Mouse (Mus musculus) layer of hippocampus, postnatal 36 days (tissue): ENCODE data around the gene Pex6. TPM values are rescaled to one million over a fixed set of nuclear protein-coding genes. Genes with fewer than 3 reads are reported as not detected.
A peak's percentile ranks its signal among the peaks of the same experiment; 100 is the strongest.

Experiments
- DNase-seq, 2 experiments: peaks; one replicate each; pipeline ENCODE4 v3.0.0; 2022
- total RNA-seq, 2 experiments: library from RNA; stranded (reverse); gene quantifications; 2 replicates each; pipeline ENCODE4 v1.2.3; 2021

Pex6 gene
- total RNA-seq, 2 experiments from 2014 or later: 54.6 to 56.6 TPM

DNA sequence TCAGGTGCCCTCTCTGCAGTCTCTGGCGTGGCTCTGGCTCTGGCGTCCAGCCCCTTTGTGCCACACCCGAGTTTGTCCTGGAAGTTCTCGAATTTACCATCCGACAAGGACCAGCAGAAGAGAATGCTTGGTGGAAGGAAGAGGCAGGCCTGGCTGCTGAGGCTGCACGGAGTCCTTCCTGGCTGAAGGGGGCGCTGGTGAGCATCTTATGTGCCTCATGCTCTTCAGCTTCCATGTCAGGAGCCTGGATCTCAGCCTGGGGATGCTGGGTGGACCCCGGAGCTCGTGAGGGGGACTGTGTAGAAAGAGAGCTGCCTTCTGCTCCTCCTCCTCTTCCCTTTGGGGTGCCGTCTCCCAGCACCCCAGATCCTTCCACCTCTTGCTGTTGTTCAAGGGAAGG, 24.9 kb downstream of the Pex6 start:
- no peak for DNase-seq

DNA sequence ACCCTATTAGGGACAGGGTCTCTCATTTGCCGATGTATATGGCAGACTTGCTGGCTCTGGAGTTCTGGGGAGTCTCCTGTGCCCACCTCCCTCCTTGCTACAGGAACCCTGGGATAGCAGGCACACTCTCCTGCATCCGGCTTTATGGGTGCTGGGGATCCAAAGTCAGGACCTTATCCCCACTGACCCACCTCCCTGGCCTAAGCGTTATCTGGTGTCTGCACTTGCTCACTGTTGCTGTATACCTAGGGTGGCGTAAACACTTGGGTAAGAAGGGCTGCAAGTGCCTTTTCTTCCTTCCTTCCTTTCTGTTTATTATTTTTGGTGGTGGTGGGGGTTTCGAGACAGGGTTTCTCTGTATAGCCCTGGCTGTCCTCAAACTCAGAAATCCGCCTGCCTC, 30.0 kb downstream of the Pex6 start:
- DNase-seq: no peak

DNA sequence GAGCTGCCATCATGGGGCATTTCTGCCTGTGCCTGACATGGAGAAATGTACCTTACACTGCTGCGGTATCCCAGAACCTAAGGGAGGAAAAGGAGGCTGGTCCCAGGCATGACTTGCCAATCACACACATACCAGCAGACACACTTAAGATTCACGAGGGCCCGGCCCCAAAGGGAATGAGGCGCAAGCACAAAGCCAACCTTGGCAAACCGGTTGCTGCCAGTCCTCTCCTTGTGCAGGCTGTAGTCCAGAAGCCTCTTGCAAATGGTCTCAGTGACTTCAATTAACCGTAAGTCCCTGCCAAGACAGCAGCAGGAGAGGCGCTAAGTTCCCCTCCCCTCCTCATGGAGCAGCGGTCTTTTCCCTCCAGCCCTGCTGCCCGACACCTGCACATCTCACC, 31.7 kb downstream of the Pex6 start:
- DNase-seq: no peak

DNA sequence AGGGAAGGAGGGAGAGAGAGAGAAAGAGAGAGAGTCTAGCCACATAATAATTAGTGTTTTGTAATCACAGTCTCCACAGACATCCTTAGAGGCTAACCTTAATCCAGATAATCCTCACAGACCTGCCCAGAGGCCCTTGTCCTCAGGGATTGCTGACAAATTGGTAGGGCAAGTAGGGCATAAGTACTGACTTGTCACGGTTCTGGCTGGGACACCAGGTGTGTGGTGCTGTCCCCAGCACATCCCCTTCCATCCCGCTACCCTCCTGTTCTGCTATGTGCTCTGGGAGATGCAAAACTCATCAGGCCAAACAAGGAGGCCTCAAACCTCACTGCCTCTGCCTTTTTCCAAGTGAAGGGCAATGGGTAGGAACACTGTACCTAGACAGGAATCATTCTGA, 34.2 kb downstream of the Pex6 start:
- no peak for DNase-seq

DNA sequence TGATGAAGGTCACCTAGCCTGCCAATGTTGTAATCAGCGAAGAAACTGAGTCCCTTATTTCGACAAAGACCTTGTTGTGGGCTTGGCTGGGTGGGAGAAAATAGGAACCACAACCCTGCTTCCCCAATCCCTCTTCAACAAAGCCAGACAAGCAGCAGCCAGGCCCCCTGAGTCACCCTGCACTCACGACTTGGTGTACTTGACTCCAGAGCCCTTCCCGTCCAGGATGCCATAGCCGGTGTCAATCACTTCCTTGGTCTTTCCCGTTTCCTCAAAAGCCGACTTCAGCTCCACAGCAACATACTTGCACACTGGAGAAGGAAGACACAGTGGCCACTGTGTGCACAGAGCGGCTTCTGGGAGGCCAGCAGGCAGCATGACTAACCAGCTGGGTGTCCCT, 36.0 kb downstream of the Pex6 start:
- DNase-seq: no peak

DNA sequence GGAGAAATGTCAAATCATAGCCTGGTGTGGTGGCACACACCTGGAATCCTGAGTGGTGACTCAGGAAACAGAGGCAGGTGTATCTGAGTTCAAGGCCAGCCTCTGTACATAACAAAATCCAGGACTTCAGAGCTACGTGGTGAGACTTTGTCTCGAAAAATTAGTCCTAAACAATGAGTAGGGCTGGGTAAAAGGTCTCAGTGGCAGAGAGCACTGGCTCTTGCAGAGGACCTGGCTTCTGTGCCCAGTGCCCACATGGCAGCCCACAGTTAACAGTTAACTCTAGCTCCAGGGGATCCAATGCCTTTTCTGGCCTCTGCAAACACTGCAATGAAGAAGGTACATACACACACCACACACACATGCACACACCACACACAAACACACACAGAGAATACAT, 36.5 kb downstream of the Pex6 start:
- no peak for DNase-seq

DNA sequence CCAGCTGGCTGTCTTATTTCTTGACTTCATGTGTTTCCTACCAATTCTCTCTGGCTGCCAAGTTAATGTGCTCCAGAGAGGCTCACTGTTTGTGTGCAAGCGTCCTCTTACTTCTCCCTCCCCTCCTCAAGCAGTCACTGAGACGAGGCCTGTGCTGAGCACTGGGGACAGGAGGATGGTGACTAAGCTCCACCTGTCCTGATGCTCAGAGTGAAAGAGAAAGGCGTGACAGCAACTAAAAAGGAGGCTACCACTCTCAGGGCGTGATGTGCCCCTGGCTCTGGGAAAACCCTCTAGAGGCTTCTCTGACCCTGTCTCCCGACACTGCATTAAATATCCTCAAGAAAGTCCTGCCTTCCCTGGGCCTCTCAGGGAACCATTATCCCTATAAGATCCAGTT, 38.0 kb downstream of the Pex6 start:
- no peak for DNase-seq

DNA sequence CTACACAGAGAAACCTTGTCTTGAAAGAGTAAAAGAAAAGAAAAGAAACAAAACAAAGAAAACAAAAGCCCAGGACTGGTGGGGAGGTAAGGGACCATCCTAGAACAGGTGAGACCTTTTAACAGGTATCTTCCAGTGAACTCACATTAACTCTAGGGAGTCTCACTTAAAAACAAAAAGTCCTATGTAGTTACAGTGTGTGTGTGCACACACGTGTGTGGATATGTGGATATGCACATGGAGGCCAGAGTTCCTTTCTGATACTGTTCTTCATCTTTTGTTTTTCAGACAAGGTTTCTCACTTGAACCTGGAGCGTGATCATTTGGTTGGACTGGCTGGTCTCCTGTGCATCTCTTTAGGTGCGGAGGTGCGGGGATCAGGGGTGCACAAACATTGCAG, 39.3 kb downstream of the Pex6 start:
- no peak for DNase-seq

DNA sequence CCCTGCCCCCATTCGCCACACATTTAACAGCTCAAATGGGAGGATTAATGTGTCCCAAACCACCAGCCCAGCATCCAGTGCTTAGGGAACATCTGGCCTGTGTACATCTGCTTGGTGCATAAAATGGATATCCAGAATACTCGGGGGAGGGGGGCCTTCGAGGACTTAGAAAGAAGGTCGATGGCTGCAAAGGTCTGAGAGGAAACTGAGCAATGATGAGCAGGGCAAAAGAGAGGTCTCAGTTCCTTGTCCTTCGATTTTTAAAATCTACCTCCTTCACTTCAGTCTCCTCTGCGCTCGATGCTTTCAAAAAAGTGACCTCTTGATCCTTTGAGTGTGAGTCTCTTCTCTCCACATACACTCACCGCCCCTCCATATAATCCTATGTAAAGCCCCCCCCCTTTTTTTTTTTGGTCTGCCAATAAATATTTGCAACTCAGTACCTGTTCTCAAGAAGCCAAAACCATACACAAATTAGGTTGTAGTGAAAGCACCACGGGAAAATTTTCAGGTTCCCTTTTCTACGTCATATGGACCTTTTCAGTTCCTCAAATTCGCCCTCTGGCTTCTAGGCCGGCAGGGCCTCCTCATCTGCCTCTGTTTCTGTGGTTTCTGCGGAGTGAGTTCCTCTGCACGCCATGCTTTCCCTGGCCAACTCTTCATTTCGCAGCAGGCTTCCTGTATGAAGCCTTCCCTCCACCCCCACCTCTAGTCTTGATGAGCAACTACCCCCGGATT, 40.0 kb downstream of the Pex6 start:
- DNase-seq: no peak

DNA sequence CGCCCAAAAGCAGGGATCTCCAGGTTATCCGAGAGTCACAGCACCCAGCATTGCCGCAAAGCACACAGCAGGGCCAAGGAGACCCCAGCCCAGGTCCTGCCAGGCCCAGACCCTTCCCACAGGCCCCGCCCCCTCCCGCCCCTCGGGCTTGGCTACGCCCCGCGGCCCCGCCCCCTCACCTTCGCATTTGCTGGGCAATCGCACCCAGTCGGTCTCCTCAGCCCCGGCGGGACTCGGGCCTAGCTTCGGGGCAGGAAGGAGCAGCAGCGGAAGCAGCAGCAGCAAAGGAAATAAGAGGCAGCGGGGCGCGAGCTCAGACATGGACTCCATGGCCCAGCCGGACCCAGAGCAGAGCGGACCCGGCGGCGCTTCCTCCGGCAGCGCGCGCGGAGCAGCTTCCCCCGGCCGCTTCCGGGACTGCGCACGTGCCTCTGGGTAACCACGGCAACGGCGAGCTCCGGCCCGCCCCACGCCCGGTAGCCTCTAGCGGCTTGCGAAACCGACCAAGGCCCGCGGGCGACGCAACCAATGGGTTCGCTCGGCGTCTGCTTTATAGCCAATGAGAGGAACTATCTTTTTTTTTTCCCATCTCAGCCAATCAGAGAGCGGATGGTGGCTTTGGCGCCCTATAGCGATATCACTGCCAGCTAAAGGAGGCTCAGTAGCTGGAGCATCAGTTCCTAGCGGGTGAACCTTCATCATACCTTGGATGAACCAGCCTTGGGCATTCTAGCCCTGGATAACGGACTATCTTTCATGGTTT, 40.7 kb downstream of the Pex6 start, which contains the start of gene Cnpy3:
Gene Cnpy3 (minus strand): TSS at position 421 of the 763 bp plus-strand sequence.
- peak; percentile 95 to 97 for DNase-seq

DNA sequence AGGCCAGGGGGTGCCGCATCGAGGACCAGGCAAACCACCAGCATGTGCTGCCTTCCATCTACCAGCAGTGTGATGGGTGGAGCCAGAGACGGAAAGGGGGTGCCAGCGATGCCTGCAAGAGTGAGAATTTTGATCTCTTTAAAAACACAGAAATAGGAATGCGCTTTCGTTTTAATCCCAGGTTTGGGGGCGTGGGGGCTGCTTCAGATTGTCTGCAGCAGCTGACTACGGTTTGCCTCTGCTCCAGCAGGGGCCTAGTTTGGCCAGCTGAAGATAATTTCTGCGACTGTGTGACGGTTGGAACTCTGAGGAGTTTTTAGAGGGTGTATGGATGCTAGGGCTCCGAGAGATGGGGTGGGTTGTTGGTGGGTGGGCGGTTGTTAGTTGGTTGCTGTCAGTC, 47.5 kb downstream of the Pex6 start:
- no peak for DNase-seq

DNA sequence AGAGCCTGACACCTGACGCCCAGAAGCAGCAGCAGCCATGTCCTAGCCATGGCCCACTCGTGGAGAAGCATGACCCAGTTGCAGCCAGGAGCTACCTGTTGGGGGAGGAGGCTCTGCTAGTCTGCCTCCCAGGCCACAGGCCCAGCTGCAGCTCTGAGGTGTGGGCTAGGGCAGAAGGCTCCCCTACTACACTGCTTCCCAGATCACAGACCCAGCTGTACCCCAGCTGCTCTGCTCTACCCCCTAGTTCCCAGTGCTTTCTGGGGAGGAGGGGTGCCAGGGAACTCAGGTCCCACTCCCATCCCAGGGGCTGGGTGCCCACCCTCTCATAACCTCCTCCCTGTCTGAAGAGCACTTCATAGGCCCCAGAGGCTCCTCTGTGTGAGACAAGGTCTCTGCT, 52.3 kb downstream of the Pex6 start, which contains the start of gene Ptcra:
Gene Ptcra (minus strand): TSS at position 169 of the 400 bp plus-strand sequence.
- no peak for DNase-seq

DNA sequence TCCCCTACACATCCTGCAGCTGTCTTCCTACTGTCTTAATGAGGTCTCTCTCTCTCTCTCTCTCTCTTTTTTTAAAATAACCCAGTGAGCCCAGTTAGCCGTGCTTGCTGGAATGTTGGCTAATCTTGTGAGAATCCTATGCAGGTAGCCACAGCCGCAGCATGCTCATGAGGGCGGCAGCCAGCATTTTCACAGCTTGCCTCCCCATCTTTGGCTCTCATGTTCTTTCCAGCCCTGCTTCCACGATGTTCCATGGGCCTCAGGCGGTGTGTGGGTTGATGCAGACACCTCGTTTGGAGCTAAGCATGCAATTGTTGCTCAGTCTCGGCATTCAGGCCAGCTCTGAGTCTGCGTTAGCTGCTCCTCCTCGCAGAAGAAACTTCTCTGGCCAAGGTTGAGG, 53.7 kb downstream of the Pex6 start:
- peak in 1 of 2 experiments; percentile 44 for DNase-seq

DNA sequence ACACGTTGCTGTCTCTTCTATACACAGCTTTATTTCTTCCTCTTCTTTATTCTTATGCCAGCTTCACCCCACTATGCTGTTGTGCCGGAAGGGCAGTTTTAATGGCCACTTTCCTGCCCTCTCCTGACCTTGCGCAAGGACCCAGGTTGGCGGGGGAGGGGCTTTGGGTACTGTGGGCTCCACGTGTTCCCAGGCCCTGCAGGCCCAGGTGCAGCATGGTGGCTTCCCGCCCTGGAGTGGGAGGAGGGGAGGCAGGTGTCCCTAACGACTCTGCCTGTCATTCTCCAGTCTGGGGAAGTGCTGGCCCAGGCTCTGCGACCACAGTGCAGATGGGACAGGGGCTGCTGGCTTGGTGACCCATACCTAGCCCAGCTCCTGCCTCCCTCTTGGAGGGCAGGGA, 56.6 kb downstream of the Pex6 start:
- no peak for DNase-seq

DNA sequence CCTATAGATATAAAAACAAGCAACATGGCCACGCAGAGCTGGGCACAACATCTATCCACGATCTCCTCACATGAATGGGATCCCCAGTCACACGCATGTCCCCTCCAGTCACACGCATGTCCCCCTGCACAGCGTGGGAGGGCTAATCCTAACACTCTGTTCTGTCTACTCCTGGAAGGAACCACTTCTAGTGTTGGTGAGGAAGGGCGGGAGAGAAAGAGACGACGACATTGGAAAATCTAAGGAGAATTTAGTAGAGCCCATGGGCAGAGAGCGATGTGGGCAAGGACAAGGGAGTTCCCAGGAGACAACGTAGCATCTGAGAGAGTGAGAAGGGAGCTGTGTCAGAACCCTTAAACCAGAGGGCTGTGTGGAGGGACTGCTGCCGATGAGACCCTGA, 59.3 kb downstream of the Pex6 start:
- no peak for DNase-seq

DNA sequence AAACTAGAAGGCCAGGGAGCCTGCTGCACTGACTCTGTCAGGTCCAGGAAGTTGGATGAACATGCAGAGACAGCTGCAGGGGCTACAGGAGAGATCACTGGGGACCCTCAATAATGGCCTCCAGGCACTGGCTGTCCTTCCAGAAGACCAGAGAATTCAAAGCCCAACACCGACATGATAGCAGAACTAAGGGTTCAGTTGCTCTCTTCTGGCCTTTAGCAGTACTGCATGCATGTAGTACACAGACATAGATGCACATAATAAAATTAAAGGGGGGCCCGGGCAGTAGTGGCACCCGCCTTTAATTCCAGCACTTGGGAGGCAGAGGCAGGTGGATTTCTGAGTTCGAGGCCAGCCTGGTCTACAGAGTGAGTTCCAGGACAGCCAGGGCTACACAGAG, 59.8 kb downstream of the Pex6 start:
- no peak for DNase-seq

DNA sequence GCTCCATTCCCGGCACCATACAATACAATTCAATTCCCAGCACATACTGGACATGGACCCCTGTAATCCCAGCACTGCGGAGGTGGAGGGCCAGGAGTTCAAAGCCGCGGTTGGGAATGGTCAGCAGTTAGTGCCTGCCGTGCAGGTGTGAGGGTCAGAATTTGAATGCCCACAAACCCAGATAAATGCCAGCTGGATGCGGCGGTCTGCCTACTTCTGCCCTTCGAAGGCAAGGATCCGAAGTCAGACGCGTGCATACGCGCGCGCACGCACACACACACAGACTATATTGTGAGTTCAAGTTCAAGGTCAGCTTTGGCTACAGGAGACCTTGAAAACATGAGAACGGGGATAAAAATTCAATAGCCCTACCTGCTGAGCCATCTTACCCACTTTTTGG, 60.4 kb downstream of the Pex6 start:
- DNase-seq: no peak

DNA sequence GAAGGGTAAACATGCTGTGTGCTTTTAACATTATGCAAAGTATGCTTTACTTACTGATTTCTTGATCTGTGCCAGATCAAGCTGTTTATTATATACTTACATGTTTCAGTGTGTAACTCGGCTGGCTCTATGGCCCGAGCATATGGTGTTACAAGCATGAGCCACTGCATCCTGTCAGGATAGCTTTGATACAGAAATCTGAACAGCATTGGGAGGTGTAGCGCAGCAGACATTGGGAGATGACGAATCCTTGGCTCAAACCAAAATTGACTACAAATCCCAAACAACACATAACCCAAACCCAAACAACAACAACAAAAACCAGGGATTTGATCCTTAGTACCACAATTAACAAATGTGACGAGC, 60.8 kb downstream of the Pex6 start:
- DNase-seq: no peak

DNA sequence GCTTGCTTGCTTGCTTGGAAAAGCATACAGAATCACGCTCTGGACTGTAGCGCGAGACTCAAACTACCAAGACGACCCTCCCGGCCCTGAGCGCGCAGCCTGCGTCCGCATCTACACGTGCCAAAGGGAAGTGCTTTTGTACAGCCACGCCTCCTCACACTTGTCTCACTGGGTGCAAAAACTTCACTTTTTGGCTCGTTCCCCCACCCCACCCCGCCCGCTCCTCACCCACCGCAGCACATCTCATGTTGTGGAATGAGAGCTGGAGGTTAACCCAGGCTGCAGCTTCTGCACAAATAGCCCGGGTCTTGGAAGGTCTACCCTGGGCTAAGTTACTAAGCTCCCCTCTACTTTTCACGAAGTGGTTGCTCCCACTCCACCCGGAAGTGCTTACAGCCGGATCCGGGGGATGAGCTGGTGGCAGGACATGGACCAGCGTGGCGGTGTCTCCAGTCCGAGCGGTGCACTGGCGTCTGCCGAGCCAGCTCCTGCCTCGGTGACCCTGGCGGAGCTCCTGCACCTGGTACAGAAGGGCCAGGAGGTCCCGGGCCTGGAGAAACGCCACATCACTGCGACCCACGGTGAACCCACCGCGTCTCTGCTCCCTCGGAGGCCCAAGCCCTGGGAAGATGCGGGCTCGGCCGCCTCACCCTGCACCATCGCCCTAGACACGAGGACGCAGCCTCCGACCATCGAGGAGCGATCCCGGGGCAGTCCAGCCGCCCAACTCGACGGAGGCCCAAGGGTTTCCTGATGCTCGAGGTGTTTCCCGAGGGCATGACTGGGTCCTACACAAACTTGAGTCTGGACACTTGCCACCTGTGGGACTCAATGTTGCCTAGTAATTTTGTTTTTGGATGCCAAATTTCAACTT, 61.4 kb downstream of the Pex6 start, which contains the start of gene 2310039H08Rik:
Gene 2310039H08Rik (plus strand): TSS at position 232 of the 874 bp plus-strand sequence.
- peak; percentile 84 to 85 for DNase-seq

DNA sequence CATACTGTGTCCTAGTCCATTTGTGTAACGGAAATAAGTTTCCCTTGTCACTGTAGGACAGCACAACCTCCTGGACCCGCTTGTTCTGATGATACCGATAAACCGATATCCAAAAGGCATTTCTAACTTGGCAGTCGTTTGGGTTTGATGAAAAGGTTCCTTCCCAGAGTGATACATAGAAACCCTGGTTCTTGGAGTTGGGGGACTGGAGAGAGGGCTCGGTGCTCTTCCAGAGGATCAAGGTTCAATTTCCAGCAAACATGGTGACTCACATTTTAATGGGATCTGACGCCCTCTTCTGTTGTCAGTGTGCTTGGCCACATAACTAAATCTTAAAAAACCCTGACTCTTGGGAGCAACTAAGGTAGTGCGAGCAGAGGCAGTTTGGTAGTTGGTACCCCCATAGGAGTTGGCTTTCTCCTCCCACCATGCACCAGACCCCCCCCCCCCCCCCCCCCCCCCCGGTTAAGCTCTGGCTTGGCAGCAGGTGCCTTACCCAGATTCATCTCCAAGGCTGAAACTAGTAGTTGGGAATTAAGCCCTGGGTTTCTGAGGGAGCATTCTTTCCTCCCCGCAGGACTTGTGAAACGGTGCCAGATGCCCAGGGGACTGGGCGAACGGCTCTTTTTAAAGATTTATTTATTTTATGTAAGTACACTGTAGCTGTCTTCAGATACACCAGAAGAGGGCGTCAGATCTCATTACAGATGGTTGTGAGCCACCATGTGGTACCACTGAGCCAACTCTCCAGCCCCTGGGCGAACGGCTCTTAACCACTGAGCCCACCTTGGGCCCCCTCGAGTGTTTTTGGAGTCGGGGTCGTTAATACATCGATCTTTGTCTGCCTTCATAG, 62.2 kb downstream of the Pex6 start:
- DNase-seq: no peak

DNA sequence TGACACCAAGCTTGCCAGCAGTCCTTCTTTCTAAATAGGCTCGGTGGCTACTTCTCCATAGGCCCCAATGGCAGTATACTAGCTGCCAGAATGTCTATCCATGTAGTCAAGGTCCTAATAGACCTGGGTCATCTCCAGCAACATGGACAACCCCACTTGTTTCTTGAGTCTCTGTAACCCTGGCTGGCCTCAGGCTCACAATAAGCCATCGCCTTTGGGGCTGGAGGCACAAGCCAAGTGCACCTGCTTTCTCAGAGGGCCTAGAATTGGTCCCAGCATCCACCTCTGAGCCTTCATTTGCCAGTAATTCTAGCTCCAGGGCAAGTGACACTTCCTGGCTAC, 62.8 kb downstream of the Pex6 start:
- no peak for DNase-seq

DNA sequence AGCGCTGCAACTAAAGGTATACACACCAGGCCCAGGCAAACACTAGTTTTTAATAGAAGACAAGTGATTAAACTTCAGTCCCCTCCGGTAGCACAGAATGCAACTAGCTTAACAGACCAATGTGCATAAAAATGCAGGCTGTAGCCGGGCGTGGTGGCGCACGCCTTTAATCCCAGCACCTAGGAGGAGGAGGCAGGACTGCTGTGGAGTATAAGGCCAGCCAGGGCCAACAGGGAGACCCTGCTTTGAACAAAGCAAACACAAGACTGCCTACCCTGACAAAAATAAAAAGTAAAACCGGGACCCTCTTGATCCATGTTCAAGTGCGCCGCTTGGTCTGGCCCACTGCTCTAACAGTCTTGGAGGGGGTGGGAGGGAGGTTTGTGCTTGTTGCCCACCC, 63.8 kb downstream of the Pex6 start:
- DNase-seq: no peak
